Mouse (Mus musculus): Measurements from ENCODE around the gene Incenp. TPM values are rescaled to one million over a fixed set of nuclear protein-coding genes. Genes with fewer than 3 reads are reported as not detected.

Gene Incenp
- 22.9 and 24.3 TPM in 2 replicates for polyA plus RNA-seq (2015; fragmentation: Nextera tagmentation; extraction: Ambion mirVana)

DNA sequence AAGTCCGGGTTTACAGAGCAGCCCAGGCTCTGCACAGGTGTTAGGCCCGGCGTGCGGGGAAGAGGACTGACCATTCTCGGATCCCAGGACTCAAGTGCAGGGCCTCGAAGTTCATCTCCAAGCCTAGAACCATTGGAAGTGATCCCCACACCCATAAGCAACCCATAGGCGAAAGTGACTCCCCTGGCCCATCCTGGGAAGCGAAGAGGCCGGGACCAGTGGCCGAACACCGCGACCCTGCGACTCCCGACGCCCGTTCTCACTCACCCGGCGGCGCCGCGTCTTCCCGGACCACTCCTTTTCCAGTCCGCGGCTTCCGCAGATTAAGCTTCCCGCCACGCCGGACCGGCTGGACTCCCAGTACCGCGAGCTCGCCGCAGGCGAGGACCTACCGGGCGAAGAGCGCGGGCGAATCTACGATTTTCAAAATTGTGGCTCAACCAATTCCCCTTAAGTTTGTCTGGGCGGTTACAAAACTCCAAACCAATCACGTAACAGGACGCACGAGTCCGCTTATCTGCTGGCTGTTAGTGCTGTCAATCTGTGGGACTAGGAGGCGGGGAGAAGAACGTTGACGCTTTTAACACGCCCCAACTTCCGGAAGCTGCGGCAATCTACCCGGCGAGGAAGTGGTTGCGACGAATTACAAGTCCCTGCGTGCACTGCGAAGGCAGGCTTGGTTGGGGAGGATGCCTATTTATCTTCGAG, at the start of gene Incenp:
Incenp (minus strand) TSS at position 480 of the 708 bp plus-strand sequence.
- Histone ChIP-seq H3K36me3 (ENCODE audit: control insufficient read depth, insufficient read depth) (peaks cover 14% of the 10 kb centered on the region; the same call in 1 of the 2 replicates), H3K27ac (ENCODE audit: low read depth, low read length) (peak within 1 kb of the TSS; percentile 75), H3K27me3 (replicated peaks; ENCODE audit: control insufficient read depth, insufficient read depth, low read length) (no peaks in the 10 kb centered on the region), H3K4me2 (replicated peaks; ENCODE audit: low read depth) (peak within 1 kb of the TSS; percentile 81), H3K4me1 (replicated peaks; ENCODE audit: control insufficient read depth, insufficient read depth, low read length) (peaks cover 8% of the 10 kb centered on the region; the same call in 1 of the 2 replicates), H3K4me3 (ENCODE audit: low read depth, low read length) (peak within 1 kb of the TSS; percentile 77), H3K9ac (ENCODE audit: low read depth, low read length) (peak within 1 kb of the TSS; percentile 60), H3K9me3 (ENCODE audit: control insufficient read depth) (no peaks in the 10 kb centered on the region)
- under 1% methylated on average over 58 of the region's 58 CpGs for WGBS
- TF ChIP-seq CTCF (IDR thresholded peaks at IDR 0.05; ENCODE audit: low read depth) = no peak
- ATAC-seq = peak; percentile 97

DNA sequence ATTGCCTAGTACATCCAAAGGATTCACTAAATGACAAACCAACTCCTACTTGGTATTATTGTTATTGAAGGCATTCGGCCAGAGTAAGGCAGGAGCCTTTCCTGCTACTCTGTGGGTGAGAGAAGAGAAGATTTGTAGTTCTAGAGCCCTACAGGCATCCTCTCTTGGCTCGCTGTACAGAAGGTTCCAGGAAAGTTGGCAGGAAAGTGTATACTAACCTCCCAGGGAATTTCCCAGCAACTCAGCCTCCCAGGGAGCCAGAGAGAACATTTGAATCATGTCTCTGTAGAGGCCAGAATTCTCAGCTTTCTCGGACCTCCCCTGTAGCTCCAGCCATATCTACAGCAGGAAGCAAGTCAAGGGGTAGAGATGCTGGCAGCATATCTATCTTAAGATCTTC, 47.6 kb upstream of the Incenp start:
- Histone ChIP-seq H3K4me1 (replicated peaks; ENCODE audit: control insufficient read depth, insufficient read depth, low read length) (no peaks in the 10 kb centered on the region), H3K4me2 (replicated peaks; ENCODE audit: low read depth) (no peak overlapping the region), H3K36me3 (ENCODE audit: control insufficient read depth, insufficient read depth) (no peaks in the 10 kb centered on the region), H3K9ac (ENCODE audit: low read depth, low read length) (no peak overlapping the region), H3K27me3 (replicated peaks; ENCODE audit: control insufficient read depth, insufficient read depth, low read length) (no peaks in the 10 kb centered on the region), H3K4me3 (ENCODE audit: low read depth, low read length) (no peak overlapping the region), H3K27ac (ENCODE audit: low read depth, low read length) (no peak overlapping the region), H3K9me3 (ENCODE audit: control insufficient read depth) (no peaks in the 10 kb centered on the region)
- TF ChIP-seq CTCF (IDR thresholded peaks at IDR 0.05; ENCODE audit: low read depth) = no peak
- ATAC-seq = no peak
- WGBS = 69% methylated on average over 3 of the region's 3 CpGs

DNA sequence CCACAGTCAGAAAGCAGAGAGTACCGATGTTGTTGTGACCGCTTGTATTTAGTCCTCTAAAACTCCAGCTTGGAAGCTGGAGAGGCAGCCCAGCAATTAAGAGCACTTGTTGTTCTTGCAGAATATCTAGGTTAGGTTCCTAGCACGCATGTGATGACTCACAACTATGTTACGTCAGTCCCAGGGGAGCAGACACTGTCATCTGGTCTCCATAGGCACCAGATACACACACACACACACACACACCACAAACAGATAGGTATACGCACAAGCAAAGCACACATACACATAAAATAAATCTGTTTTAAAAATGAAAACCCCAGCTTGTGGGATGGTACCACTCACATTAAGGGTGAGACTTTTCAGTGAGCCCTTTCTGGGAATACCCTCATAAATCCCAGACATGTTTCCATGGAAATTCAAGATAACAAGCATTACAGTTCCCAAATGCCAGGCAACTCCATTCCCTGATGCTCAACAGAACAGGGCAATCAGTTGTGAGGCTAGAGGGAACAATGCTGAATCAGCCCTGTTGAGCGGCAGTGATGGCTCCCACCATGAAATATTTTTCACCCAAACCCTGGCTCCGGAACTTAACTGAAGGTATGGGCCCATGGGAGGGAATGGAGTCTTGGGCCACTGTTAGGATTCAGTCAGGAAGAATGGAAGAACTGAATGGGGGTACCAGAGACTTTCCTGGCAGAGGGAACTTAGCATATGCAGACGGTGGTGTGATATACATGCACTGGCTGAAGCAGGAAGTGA, 46.6 kb upstream of the Incenp start:
- ATAC-seq = peak; percentile 50; the same call in 1 of the 2 replicates
- 81% methylated on average over 8 of the region's 8 CpGs for WGBS
- no peak for TF ChIP-seq CTCF (IDR thresholded peaks at IDR 0.05; ENCODE audit: low read depth)
- Histone ChIP-seq H3K36me3 (ENCODE audit: control insufficient read depth, insufficient read depth) (no peaks in the 10 kb centered on the region), H3K27me3 (replicated peaks; ENCODE audit: control insufficient read depth, insufficient read depth, low read length) (no peaks in the 10 kb centered on the region), H3K4me3 (ENCODE audit: low read depth, low read length) (no peak overlapping the region), H3K4me1 (replicated peaks; ENCODE audit: control insufficient read depth, insufficient read depth, low read length) (no peaks in the 10 kb centered on the region; the same call in none of the 2 replicates), H3K4me2 (replicated peaks; ENCODE audit: low read depth) (no peak overlapping the region), H3K9ac (ENCODE audit: low read depth, low read length) (no peak overlapping the region), H3K27ac (ENCODE audit: low read depth, low read length) (no peak overlapping the region), H3K9me3 (ENCODE audit: control insufficient read depth) (no peaks in the 10 kb centered on the region)

DNA sequence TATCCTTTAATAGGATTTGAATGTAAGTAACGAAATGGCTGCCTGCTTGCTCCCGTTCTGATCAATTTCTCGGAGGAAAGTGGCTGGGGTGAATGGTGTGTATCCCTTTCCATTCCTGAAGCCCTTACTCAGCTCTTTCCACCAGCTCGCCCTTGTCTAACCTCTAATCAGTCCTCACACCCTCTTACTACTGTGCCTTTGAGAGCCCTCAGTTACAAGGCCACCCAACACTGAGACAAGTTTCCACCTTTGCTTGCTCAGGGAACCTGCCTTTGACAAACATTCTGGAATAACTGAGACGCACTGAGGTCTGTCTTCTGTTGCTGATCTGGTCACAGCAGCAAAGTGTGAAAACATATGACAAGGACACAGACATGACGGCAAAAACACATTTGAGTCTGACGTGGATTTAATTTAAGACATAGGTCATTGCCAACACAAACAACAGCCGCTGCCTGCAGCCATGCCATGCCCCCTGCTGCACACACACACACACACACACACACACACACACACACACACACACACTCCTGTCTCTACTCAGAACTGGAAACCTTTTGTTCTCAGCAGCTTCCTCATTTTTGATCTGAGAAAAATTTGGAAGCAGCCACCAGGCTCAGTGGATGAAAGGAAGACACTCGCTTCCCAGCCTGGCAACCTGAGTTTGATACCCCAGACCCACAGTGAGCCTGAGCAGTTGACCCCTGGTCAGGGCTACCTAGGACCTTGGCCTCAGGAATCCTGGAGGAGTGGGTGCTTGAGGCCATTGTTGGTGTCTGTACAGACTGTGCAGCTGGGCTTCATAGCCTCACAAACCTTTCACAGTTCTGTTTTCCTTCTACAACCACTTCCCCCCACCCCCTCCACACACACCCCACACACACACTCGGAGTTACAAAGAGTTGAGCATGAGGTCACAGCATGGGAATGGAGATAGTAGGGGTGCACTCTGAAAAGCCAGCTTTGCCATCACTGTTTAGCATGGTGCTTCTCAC, 43.5 kb upstream of the Incenp start:
- Histone ChIP-seq H3K27ac (ENCODE audit: low read depth, low read length) (peak overlapping the region; percentile 28), H3K9me3 (ENCODE audit: control insufficient read depth) (no peaks in the 10 kb centered on the region), H3K4me1 (replicated peaks; ENCODE audit: control insufficient read depth, insufficient read depth, low read length) (no peaks in the 10 kb centered on the region; the same call in none of the 2 replicates), H3K9ac (ENCODE audit: low read depth, low read length) (no peak overlapping the region), H3K4me3 (ENCODE audit: low read depth, low read length) (no peak overlapping the region), H3K4me2 (replicated peaks; ENCODE audit: low read depth) (no peak overlapping the region), H3K27me3 (replicated peaks; ENCODE audit: control insufficient read depth, insufficient read depth, low read length) (no peaks in the 10 kb centered on the region), H3K36me3 (ENCODE audit: control insufficient read depth, insufficient read depth) (no peaks in the 10 kb centered on the region)
- TF ChIP-seq CTCF (IDR thresholded peaks at IDR 0.05; ENCODE audit: low read depth) = 0 out of 2 replicates have a peak, but pooled peaks have one; percentile 5
- ATAC-seq = no peak
- 49% methylated on average over 10 of the region's 10 CpGs for WGBS

DNA sequence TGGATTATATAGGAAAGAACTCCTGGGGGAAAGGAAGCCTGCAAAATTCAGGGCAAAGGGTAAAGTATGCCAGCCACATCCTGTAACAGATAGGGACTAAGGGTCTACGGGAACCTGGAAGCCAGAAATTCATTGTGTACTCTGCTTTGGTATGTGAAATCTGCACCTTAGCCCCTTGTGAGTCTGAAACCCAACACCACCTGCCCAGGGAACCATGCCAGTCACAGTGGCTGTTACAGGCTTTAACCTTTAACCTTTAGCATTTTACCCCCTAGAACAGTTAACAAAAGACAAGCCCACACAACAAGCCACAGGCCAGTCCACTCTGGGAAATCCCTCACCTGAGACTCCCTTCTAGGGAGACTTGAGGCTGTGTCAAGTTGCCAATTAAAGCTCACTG, 42.5 kb upstream of the Incenp start:
- peak; percentile 27; the same call in 1 of the 2 replicates for ATAC-seq

More for the DNA sequence above, 42.5 kb upstream of the Incenp start:
- H3K27me3 ChIP-seq (replicated peaks; ENCODE audit: control insufficient read depth, insufficient read depth, low read length) = no peaks in the 10 kb centered on the region
- WGBS = 21% methylated on average over 1 of the region's 1 CpGs
- no peaks in the 10 kb centered on the region for H3K36me3 ChIP-seq (ENCODE audit: control insufficient read depth, insufficient read depth)
- no peak for TF ChIP-seq CTCF (IDR thresholded peaks at IDR 0.05; ENCODE audit: low read depth)
- H3K27ac ChIP-seq (ENCODE audit: low read depth, low read length) = no peak overlapping the region
- no peaks in the 10 kb centered on the region for H3K9me3 ChIP-seq (ENCODE audit: control insufficient read depth)
- H3K4me1 ChIP-seq (replicated peaks; ENCODE audit: control insufficient read depth, insufficient read depth, low read length) = no peaks in the 10 kb centered on the region; the same call in none of the 2 replicates
- no peak overlapping the region for H3K4me3 ChIP-seq (ENCODE audit: low read depth, low read length)
- H3K9ac ChIP-seq (ENCODE audit: low read depth, low read length) = no peak overlapping the region
- H3K4me2 ChIP-seq (replicated peaks; ENCODE audit: low read depth) = no peak overlapping the region

Measured in intestine, postnatal 0 days (tissue).